Mouse (Mus musculus): ENCODE data around the gene Lrpprc. TPM values are rescaled to one million over a fixed set of nuclear protein-coding genes. Genes with fewer than 3 reads are reported as not detected.

Gene Lrpprc
- polyA plus RNA-seq, 1 experiment, result 5.4 TPM

GRCm38 (mm10) chr17:84688834-84689233 lies 101.8 kb downstream of the Lrpprc start:
- Histone ChIP-seq H3K4me1 (ENCODE audit: control insufficient read depth, insufficient read depth, insufficient read length) (no peaks in the 10 kb centered on the region), H3K4me3 (ENCODE audit: extremely low read depth, insufficient read depth, insufficient read length) (no peak overlapping the region), H3K27me3 (ENCODE audit: control insufficient read depth, insufficient read depth, low read length) (no peaks in the 10 kb centered on the region), H3K36me3 (ENCODE audit: control insufficient read depth, insufficient read depth, low read length) (no peaks in the 10 kb centered on the region), H3K27ac (ENCODE audit: insufficient read depth, low read length) (no peak overlapping the region)
- no peak for TF ChIP-seq CTCF (IDR thresholded peaks at IDR 0.05; ENCODE audit: extremely low read depth, insufficient read depth, insufficient read length, insufficient replicate concordance)
- TF ChIP-seq POLR2A (IDR thresholded peaks at IDR 0.05; ENCODE audit: low read depth, low read length), result no peak
- DNase-seq (ENCODE audit: low read depth in 1 of 2, low spot score in 2 of 2), result no peak
- 66% methylated on average over 11 of the region's 11 CpGs for WGBS

GRCm38 (mm10) chr17:84687994-84688393 lies 102.6 kb downstream of the Lrpprc start:
- no peak overlapping the region for H3K27ac ChIP-seq (ENCODE audit: insufficient read depth, low read length)
- no peaks in the 10 kb centered on the region for H3K27me3 ChIP-seq (ENCODE audit: control insufficient read depth, insufficient read depth, low read length)
- TF ChIP-seq CTCF (IDR thresholded peaks at IDR 0.05; ENCODE audit: extremely low read depth, insufficient read depth, insufficient read length, insufficient replicate concordance), result no peak
- TF ChIP-seq POLR2A (IDR thresholded peaks at IDR 0.05; ENCODE audit: low read depth, low read length), result no peak
- WGBS, result 90% methylated on average over 5 of the region's 5 CpGs
- H3K36me3 ChIP-seq (ENCODE audit: control insufficient read depth, insufficient read depth, low read length), result no peaks in the 10 kb centered on the region
- H3K4me1 ChIP-seq (ENCODE audit: control insufficient read depth, insufficient read depth, insufficient read length), result no peaks in the 10 kb centered on the region
- DNase-seq (ENCODE audit: low read depth in 1 of 2, low spot score in 2 of 2), result no peak
- H3K4me3 ChIP-seq (ENCODE audit: extremely low read depth, insufficient read depth, insufficient read length), result no peak overlapping the region

- DNase-seq (ENCODE audit: low read depth in 1 of 2, low spot score in 2 of 2), result no peak
- Histone ChIP-seq H3K27ac (ENCODE audit: insufficient read depth, low read length) (no peak overlapping the region), H3K36me3 (ENCODE audit: control insufficient read depth, insufficient read depth, low read length) (no peaks in the 10 kb centered on the region), H3K4me3 (ENCODE audit: extremely low read depth, insufficient read depth, insufficient read length) (no peak overlapping the region), H3K4me1 (ENCODE audit: control insufficient read depth, insufficient read depth, insufficient read length) (no peaks in the 10 kb centered on the region), H3K27me3 (ENCODE audit: control insufficient read depth, insufficient read depth, low read length) (no peaks in the 10 kb centered on the region)
- TF ChIP-seq POLR2A (IDR thresholded peaks at IDR 0.05; ENCODE audit: low read depth, low read length), result no peak
- no peak for TF ChIP-seq CTCF (IDR thresholded peaks at IDR 0.05; ENCODE audit: extremely low read depth, insufficient read depth, insufficient read length, insufficient replicate concordance)
- 83% methylated on average over 4 of the region's 4 CpGs for WGBS
Measured at GRCm38 (mm10) chr17:84685286-84685685, 105.3 kb downstream of the Lrpprc start.

- H3K4me3 ChIP-seq (ENCODE audit: extremely low read depth, insufficient read depth, insufficient read length), result no peak overlapping the region
Measured at GRCm38 (mm10) chr17:84684284-84684683, 106.3 kb downstream of the Lrpprc start.

GRCm38 (mm10) chr17:84682734-84683717 lies 107.6 kb downstream of the Lrpprc start, which contains the start of gene Abcg5:
Gene Abcg5 (minus strand): TSS chr17:84683011.
- Histone ChIP-seq H3K36me3 (ENCODE audit: control insufficient read depth, insufficient read depth, low read length) (no peaks in the 10 kb centered on the region), H3K4me1 (ENCODE audit: control insufficient read depth, insufficient read depth, insufficient read length) (no peaks in the 10 kb centered on the region), H3K27ac (ENCODE audit: insufficient read depth, low read length) (no peak within 1 kb of the TSS), H3K4me3 (ENCODE audit: extremely low read depth, insufficient read depth, insufficient read length) (no peak within 1 kb of the TSS), H3K27me3 (ENCODE audit: control insufficient read depth, insufficient read depth, low read length) (no peaks in the 10 kb centered on the region)
- DNase-seq (ENCODE audit: low read depth in 1 of 2, low spot score in 2 of 2), result no peak
- WGBS, result 85% methylated on average over 18 of the region's 18 CpGs
- TF ChIP-seq CTCF (IDR thresholded peaks at IDR 0.05; ENCODE audit: extremely low read depth, insufficient read depth, insufficient read length, insufficient replicate concordance) (no peak), POLR2A (IDR thresholded peaks at IDR 0.05; ENCODE audit: low read depth, low read length) (no peak)

More at GRCm38 (mm10) chr17:84684284-84684683, 106.3 kb downstream of the Lrpprc start:
- Histone ChIP-seq H3K36me3 (ENCODE audit: control insufficient read depth, insufficient read depth, low read length) (no peaks in the 10 kb centered on the region), H3K27ac (ENCODE audit: insufficient read depth, low read length) (no peak overlapping the region), H3K27me3 (ENCODE audit: control insufficient read depth, insufficient read depth, low read length) (no peaks in the 10 kb centered on the region), H3K4me1 (ENCODE audit: control insufficient read depth, insufficient read depth, insufficient read length) (no peaks in the 10 kb centered on the region)
- 34% methylated on average over 6 of the region's 6 CpGs for WGBS
- DNase-seq (ENCODE audit: low read depth in 1 of 2, low spot score in 2 of 2), result no peak
- TF ChIP-seq CTCF (IDR thresholded peaks at IDR 0.05; ENCODE audit: extremely low read depth, insufficient read depth, insufficient read length, insufficient replicate concordance) (no peak), POLR2A (IDR thresholded peaks at IDR 0.05; ENCODE audit: low read depth, low read length) (no peak)

GRCm38 (mm10) chr17:84681670-84682069 lies 108.9 kb downstream of the Lrpprc start:
- 81% methylated on average over 3 of the region's 3 CpGs for WGBS
- Histone ChIP-seq H3K36me3 (ENCODE audit: control insufficient read depth, insufficient read depth, low read length) (no peaks in the 10 kb centered on the region), H3K27ac (ENCODE audit: insufficient read depth, low read length) (no peak overlapping the region), H3K4me1 (ENCODE audit: control insufficient read depth, insufficient read depth, insufficient read length) (no peaks in the 10 kb centered on the region), H3K4me3 (ENCODE audit: extremely low read depth, insufficient read depth, insufficient read length) (no peak overlapping the region), H3K27me3 (ENCODE audit: control insufficient read depth, insufficient read depth, low read length) (no peaks in the 10 kb centered on the region)
- DNase-seq (ENCODE audit: low read depth in 1 of 2, low spot score in 2 of 2), result no peak
- no peak for TF ChIP-seq CTCF (IDR thresholded peaks at IDR 0.05; ENCODE audit: extremely low read depth, insufficient read depth, insufficient read length, insufficient replicate concordance)
- TF ChIP-seq POLR2A (IDR thresholded peaks at IDR 0.05; ENCODE audit: low read depth, low read length), result no peak

GRCm38 (mm10) chr17:84677595-84677994 lies 113.0 kb downstream of the Lrpprc start:
- WGBS, result 29% methylated on average over 11 of the region's 11 CpGs
- H3K4me1 ChIP-seq (ENCODE audit: control insufficient read depth, insufficient read depth, insufficient read length), result no peaks in the 10 kb centered on the region
- peaks cover 4% of the 10 kb centered on the region; the same call in 1 of the 2 replicates for H3K27me3 ChIP-seq (ENCODE audit: control insufficient read depth, insufficient read depth, low read length)
- H3K4me3 ChIP-seq (ENCODE audit: extremely low read depth, insufficient read depth, insufficient read length), result no peak overlapping the region
- TF ChIP-seq POLR2A (IDR thresholded peaks at IDR 0.05; ENCODE audit: low read depth, low read length) (no peak), CTCF (IDR thresholded peaks at IDR 0.05; ENCODE audit: extremely low read depth, insufficient read depth, insufficient read length, insufficient replicate concordance) (no peak)
- H3K27ac ChIP-seq (ENCODE audit: insufficient read depth, low read length), result no peak overlapping the region
- no peaks in the 10 kb centered on the region for H3K36me3 ChIP-seq (ENCODE audit: control insufficient read depth, insufficient read depth, low read length)
- DNase-seq (ENCODE audit: low read depth in 1 of 2, low spot score in 2 of 2), result no peak
